Mouse (Mus musculus) kidney, embryonic 16.5 days (tissue): ENCODE measurements around the gene Gon4l. TPM values are rescaled to one million over a fixed set of nuclear protein-coding genes. Genes with fewer than 3 reads are reported as not detected.
A peak's percentile ranks its signal among the peaks of the same experiment; 100 is the strongest.
"Not testable (repeated sequence)": the region's sequence is repeated elsewhere in the genome, so short reads cannot be mapped to it uniquely, and the experiment has no call there.

Experiments
- ATAC-seq: fragments of 200-750 bp; cut with Nextera tagmentation; 2 replicates; pipeline ENCODE4 v1.8.0; 2017; ENCODE audit warnings: moderate TSS enrichment; ENCODE audit not compliant: low FRiP score, low TSS enrichment
- H3K27ac ChIP-seq: fragments of 300-500 bp; sonication (generic); 2 replicates; pipeline ENCODE4 v1.5.1; 2014; ENCODE audit warnings: low read length
- H3K27me3 ChIP-seq: fragments of 300-500 bp; sonication (generic); 2 replicates; pipeline ENCODE4 v1.6.1; 2014; ENCODE audit warnings: low read length, control low read depth, mixed read lengths; ENCODE audit not compliant: insufficient read depth
- H3K36me3 ChIP-seq: fragments of 300-500 bp; sonication (generic); 2 replicates; pipeline ENCODE4 v1.6.1; 2014; ENCODE audit warnings: low read length, control low read depth, mixed read lengths; ENCODE audit not compliant: insufficient read depth
- H3K4me1 ChIP-seq: fragments of 300-500 bp; sonication (generic); 2 replicates; pipeline ENCODE4 v1.6.1; 2014; ENCODE audit warnings: low read length, control low read depth, mixed read lengths; ENCODE audit not compliant: insufficient read depth
- H3K4me2 ChIP-seq: fragments of 300-500 bp; sonication (generic); replicated peaks from 2 replicates; pipeline ENCODE4 v1.6.1; 2014; ENCODE audit warnings: low read depth, low read length
- H3K4me3 ChIP-seq: fragments of 300-500 bp; sonication (generic); 2 replicates; pipeline ENCODE4 v1.5.1; 2014; ENCODE audit warnings: mild to moderate bottlenecking, low read length
- H3K9ac ChIP-seq: fragments of 300-500 bp; sonication (generic); replicated peaks from 2 replicates; pipeline ENCODE4 v1.6.1; 2014; ENCODE audit warnings: low read length
- H3K9me3 ChIP-seq: fragments of 300-500 bp; sonication (generic); 2 replicates; pipeline ENCODE4 v1.6.1; 2016; ENCODE audit warnings: low read length, control low read depth
- WGBS: fragments of 180-500 bp; shearing (Covaris S2); extraction: QIAGEN DNeasy Blood & Tissue Kit; methylation state at CpG from one replicate; pipeline ENCODE4 v1.1.7; 2014; 5-methylcytosine and 5-hydroxymethylcytosine counted together
- polyA plus RNA-seq: library from polyadenylated mRNA; unstranded; fragments of >200 nt; fragmentation: Nextera tagmentation; extraction: Ambion mirVana; gene quantifications from 2 replicates; pipeline ENCODE4 v1.2.1, GENCODE M21; 2015

Gene Gon4l
- polyA plus RNA-seq, result 11.3 and 12.7 TPM in 2 replicates

DNA sequence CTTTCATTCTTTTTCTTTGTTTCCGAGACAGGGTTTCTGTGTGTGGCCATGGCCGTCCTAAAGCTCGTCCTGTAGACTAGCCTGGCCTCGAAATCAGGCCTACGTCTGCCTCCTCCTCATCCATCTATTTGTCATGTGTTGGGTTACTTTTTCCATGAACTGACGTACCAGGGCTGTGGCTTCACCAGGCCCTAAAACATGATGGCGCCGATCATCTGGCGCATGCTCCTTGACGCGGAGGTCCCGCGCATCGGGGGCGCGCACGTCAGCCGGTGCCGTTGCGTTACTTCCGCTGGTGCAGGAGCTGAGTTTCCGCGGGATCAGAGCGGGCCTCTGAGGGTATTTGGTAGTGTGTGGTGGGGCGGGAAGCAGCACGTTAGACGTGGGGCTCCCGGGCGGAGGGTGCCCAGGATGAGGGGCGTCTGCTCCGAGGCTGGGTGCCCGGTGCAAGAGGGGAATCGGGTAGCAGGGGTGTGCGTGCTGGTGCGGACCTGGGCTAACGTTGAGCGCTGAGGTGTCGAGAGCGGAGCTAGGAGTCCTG, at the start of gene Gon4l:
Gon4l (plus strand) TSS at position 281 of the 541 bp plus-strand sequence.
- not testable (repeated sequence) for H3K9me3 ChIP-seq, H3K27me3 ChIP-seq, H3K36me3 ChIP-seq, H3K4me1 ChIP-seq
- peak within 1 kb of the TSS; percentile 50; the same call in 1 of the 2 replicates for H3K9ac ChIP-seq
- H3K4me2 ChIP-seq, result peak within 1 kb of the TSS; percentile 51
- peak within 1 kb of the TSS; percentile 42 for H3K4me3 ChIP-seq
- 0 out of 2 replicates have a peak within 1 kb of the TSS, but pooled peaks have one; percentile 46 for H3K27ac ChIP-seq
- WGBS, result 4% methylated on average over 16 of the region's 39 CpGs
- peak; percentile 79 for ATAC-seq

DNA sequence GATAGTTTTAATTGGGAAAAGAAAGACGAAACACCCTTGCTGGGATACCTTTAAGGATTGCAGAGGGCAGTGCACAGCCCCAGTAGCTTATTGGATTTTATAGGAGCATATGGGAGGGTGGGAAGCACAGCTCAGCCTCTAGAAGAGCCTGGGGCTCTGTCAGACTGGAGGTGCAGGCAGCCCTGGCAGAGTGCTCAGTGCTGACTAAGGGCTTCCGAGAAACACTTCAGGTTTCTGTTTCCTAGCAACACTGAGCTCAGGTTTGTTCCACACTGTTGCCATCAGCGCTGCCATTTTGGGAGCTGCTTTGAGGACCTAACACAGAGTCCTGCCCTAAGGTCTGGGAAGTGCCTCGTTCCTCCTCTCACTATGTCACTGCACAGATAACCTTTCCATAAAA, 48.7 kb upstream of the Gon4l start:
- H3K27me3 ChIP-seq, H3K4me3 ChIP-seq, H3K9me3 ChIP-seq, H3K4me2 ChIP-seq, ATAC-seq, H3K27ac ChIP-seq, H3K4me1 ChIP-seq, H3K9ac ChIP-seq, H3K36me3 ChIP-seq: not testable (repeated sequence)
- WGBS, result 91% methylated on average over 1 of the region's 4 CpGs

DNA sequence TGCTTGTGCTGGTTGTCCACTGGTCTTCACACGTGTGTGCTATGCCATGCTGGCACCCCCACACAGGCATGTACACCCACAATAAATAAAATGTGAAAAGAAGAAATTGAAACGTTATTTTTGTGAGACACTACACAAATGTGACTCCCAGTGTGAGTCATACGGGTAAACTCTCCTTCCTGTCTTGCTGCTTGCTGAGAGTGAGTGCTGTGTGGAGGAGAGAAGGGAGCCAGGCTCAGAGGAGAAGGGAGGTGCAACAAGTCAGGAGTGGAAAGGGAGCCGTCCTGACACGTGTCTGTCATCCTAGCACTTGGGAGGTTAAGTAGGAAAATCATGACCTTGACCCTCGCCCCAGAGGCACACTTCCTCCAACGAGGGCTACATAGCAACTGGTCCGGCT, 48.2 kb upstream of the Gon4l start:
- not testable (repeated sequence) for H3K36me3 ChIP-seq, H3K4me2 ChIP-seq, ATAC-seq, H3K4me3 ChIP-seq, H3K27me3 ChIP-seq, H3K9ac ChIP-seq, H3K27ac ChIP-seq, H3K4me1 ChIP-seq, H3K9me3 ChIP-seq
- WGBS, result no CpG with 5 or more reads among the region's 8 CpGs

DNA sequence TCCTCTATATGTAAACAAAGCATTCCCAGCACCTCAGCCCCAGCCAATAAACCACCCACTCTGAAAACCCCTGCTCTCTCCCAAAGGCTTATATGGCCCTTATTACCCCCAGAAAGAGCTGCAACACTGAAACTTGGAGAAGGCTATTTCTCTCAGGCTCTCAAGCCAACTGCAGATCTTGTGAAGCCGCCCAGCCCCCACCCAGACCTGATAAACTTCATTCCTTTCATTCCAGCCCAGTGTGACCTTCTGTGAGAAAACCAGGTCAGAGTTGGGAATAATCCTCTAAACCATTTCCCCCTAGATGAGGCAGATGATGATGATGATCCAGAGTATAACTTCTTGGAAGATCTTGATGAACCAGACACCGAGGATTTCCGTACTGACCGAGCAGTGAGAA, 47.0 kb upstream of the Gon4l start:
- 100% methylated on average over 1 of the region's 4 CpGs for WGBS

DNA sequence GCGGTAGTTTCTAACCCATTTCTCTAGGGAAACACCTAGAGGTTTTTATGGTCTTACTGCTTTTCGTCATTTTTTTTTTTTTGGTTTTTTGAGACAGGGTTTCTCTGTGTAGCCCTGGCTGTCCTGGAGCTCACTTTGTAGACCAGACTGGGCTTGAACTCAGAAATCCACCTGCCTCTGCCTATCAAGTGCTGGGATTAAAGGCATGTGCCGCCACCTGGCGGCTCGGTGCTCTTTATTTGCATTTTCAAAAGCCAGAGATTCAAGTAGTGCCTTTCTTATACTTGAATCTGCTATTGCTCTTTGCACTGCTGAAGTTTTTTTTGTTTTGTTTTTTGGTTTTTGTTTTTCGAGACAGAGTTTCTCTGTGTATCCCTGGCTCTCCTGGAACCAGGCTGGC, 37.5 kb upstream of the Gon4l start:
- H3K4me2 ChIP-seq, ATAC-seq, H3K9me3 ChIP-seq, H3K27ac ChIP-seq, H3K9ac ChIP-seq, H3K27me3 ChIP-seq, H3K4me1 ChIP-seq, H3K4me3 ChIP-seq, H3K36me3 ChIP-seq: not testable (repeated sequence)
- WGBS, result 93% methylated on average over 6 of the region's 6 CpGs

More for the DNA sequence above, 47.0 kb upstream of the Gon4l start:
- H3K4me3 ChIP-seq, H3K4me2 ChIP-seq, H3K36me3 ChIP-seq, ATAC-seq, H3K27me3 ChIP-seq, H3K9ac ChIP-seq, H3K4me1 ChIP-seq, H3K27ac ChIP-seq, H3K9me3 ChIP-seq: not testable (repeated sequence)

DNA sequence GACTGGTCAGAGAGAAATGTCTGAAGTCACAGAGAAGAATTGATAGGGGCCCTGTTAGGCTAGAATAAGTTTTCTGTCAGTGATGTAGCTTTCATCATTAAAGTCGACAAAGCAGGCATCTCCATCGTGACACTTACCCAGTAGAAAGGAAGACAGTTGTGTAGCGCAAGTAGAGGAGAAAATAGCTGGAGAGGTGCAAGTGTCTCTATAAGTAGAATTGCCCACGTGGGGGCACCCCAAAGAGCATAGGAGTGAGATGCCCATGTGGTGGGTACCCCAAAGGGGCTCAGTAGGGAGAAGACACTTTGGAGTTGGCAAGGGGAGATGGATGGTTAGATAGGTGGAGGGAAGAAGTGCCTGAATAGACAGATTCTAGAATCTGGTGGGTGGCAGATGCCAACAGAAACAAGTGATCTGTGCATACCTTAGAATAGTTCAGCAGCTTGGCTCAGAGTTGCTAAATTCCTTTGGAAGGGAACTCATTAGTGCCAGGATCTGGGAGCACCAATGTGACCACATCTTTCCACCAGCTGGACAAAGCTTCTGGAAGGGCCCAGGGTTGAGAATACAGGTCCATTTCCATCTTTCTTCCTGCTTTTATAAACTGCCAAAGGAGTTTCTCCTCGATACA, 31.0 kb upstream of the Gon4l start:
- ATAC-seq, result no peak
- H3K4me3 ChIP-seq, result no peak overlapping the region
- no peak overlapping the region for H3K27ac ChIP-seq
- H3K36me3 ChIP-seq, result peaks cover 4% of the 10 kb centered on the region; the same call in 1 of the 2 replicates
- H3K4me1 ChIP-seq, result no peaks in the 10 kb centered on the region
- no peaks in the 10 kb centered on the region for H3K27me3 ChIP-seq
- no peaks in the 10 kb centered on the region for H3K9me3 ChIP-seq
- no peak overlapping the region for H3K4me2 ChIP-seq
- H3K9ac ChIP-seq, result no peak overlapping the region
- 83% methylated on average over 5 of the region's 5 CpGs for WGBS

DNA sequence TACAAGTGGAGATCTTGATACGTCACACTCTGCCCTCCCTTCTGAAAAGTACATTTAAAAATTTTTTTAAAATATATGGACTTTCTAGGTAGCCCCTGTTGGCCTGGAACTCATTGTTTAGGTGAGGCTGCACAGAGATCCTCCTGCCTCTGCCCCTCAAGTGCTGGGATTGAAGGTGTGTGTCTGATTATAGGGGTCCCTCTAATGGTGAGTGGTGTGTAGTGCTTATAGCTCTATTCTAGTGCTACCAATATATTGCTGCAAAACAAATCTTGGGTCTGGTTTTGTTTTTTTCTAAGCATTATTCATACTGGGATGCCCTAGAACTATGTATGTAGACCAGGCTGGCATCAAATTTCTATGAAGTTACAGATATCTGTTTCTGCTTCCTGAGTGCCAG, 9.3 kb upstream of the Gon4l start:
- Histone ChIP-seq H3K4me2 (no peak overlapping the region), H3K4me3 (no peak overlapping the region), H3K9ac (no peak overlapping the region), H3K27me3 (no peaks in the 10 kb centered on the region), H3K4me1 (no peaks in the 10 kb centered on the region), H3K36me3 (peaks cover 17% of the 10 kb centered on the region), H3K27ac (no peak overlapping the region), H3K9me3 (no peaks in the 10 kb centered on the region)
- WGBS, result no CpG with 5 or more reads among the region's 1 CpGs
- ATAC-seq, result no peak

DNA sequence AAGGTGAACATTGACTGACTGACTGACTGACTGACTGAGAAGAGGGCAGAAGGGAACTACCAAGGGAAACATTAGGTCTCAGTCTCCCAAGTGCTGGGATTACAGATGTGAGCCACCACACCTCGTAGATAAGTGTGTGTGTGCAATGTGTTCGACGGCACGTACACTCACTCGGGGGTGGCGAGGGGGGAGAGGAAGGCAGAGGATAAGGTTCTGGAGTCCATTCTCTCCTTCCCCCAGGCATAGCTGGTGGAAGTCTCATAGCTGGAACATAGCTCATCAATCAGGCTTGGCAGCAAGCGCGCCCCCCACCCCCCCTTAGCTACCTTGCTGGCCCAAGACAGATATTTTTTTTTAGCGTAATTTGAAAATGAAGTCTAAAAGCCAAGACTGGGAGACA, 7.8 kb upstream of the Gon4l start:
- no peak overlapping the region for H3K27ac ChIP-seq
- H3K4me2 ChIP-seq, result no peak overlapping the region
- no peak overlapping the region for H3K9ac ChIP-seq
- H3K4me3 ChIP-seq, result no peak overlapping the region
- H3K27me3 ChIP-seq, result no peaks in the 10 kb centered on the region
- no peaks in the 10 kb centered on the region for H3K4me1 ChIP-seq
- H3K9me3 ChIP-seq, result no peaks in the 10 kb centered on the region
- H3K36me3 ChIP-seq, result peaks cover 13% of the 10 kb centered on the region
- WGBS, result 97% methylated on average over 9 of the region's 9 CpGs
- ATAC-seq, result no peak

DNA sequence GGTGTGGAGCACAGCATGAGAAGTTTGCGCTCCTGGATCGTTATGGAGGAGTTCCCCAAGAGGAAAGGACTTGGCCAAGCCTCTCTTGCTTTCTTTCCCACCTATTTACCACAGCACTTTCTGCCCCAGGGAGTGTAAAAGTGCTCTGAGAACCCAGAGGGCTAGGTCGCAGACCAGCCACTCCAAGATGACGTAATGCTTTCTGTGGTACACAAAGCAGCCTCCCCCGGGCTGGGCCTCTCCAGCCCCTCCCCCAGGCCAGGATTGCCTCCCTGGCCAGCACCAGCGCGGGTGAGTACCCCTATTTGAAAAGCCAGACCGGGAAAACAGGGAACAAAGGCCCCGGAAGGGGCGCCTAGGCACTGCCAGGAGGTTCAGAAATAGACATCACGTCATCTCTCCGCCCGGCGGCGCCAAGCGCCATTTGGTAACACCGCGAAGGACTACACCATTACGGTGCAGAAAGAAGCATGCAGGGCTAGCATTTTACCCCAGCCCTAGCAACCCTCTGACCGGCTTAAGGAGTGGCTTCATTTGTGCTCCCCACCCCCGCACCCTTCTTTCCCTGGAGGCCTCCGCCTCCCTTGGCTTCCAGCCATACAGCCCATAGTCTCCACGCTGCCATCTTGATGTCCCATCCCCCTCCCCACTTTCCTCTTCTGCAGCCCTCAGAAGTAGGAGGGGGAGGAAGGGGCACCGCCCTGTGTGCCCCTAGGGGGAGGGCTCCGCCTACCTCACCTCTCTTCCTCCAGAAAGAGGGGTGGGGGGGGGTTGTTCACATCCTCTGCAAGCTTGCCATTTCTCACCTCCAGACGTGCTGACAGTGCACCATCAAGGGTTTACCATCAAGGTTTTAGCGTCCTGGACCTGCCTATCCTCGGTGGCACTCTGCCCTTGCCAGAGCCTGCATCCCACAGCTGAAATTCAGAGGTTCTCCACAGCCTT, 3.6 kb upstream of the Gon4l start:
- not testable (repeated sequence) for H3K36me3 ChIP-seq, H3K9me3 ChIP-seq, H3K27me3 ChIP-seq, H3K9ac ChIP-seq, H3K4me1 ChIP-seq, H3K27ac ChIP-seq
- peak overlapping the region; percentile 48 for H3K4me2 ChIP-seq
- WGBS, result 3% methylated on average over 20 of the region's 28 CpGs
- ATAC-seq, result peak; percentile 83
- peak overlapping the region; percentile 28 for H3K4me3 ChIP-seq

DNA sequence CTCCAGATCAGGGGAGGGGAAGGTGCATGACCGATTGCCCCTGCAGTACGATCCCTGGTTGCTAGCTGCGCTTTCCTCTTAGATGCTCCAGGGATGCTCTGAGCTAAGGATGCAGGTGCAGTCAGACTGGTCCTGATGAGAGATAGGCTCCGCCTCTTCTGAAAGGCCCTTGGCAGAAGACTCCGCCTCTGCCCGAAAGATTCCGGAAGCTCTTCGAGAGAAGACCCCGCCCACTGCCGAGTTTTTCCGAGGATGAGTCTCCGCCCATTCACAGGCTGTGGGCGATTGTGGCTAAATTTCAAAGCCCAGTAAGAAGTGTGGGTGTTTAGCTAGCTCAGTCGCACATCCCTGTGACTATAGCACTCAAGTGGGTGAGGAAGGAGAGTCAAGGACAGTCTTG, 2.6 kb upstream of the Gon4l start:
- H3K4me1 ChIP-seq, result not testable (repeated sequence)
- 0 out of 2 replicates have a peak overlapping the region, but pooled peaks have one; percentile 8 for H3K4me2 ChIP-seq
- 3% methylated on average over 13 of the region's 14 CpGs for WGBS

More for the DNA sequence above, 2.6 kb upstream of the Gon4l start:
- not testable (repeated sequence) for H3K9ac ChIP-seq, H3K9me3 ChIP-seq, H3K27ac ChIP-seq, H3K36me3 ChIP-seq, H3K27me3 ChIP-seq
- peak; percentile 43 for ATAC-seq
- peak overlapping the region; percentile 12; the same call in 1 of the 2 replicates for H3K4me3 ChIP-seq
